Mouse (Mus musculus): ENCODE measurements around the gene Atp2a2. TPM values are rescaled to one million over a fixed set of nuclear protein-coding genes. Genes with fewer than 3 reads are reported as not detected.

Atp2a2 gene
- polyA plus RNA-seq, 1 experiment from 2014 or later: 43.5 TPM

DNA sequence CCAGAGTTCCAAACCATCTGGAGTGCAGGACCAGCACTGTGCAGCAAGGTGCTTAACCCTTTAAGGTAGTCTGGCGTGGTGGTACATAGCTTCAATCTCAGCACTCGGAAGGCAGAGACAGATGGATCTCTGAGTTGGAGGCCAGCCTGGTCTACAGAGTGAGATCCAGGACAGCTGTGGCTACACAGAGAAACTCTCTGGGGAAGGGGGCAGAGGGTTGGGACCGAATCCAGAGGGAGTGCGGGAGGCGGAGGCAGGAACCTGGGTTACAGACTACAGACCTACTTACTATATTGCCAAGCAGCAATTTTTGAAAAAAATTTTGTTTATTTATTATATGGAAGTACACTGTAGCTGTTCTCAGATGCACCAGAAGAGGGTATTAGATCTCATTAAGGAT lies 87.7 kb downstream of the Atp2a2 start:
- H3K27ac ChIP-seq (replicated peaks): no peak overlapping the region
- ATAC-seq (ENCODE audit: low read depth): no peak
- H3K4me2 ChIP-seq: no peak overlapping the region
- no peaks in the 10 kb centered on the region for H3K4me1 ChIP-seq (replicated peaks)
- WGBS: 92% methylated on average over 5 of the region's 5 CpGs
- H3K9ac ChIP-seq: no peak overlapping the region
- H3K4me3 ChIP-seq: no peak overlapping the region
- H3K36me3 ChIP-seq: peaks cover 13% of the 10 kb centered on the region
- no peaks in the 10 kb centered on the region for H3K9me3 ChIP-seq
- no peaks in the 10 kb centered on the region for H3K27me3 ChIP-seq

DNA sequence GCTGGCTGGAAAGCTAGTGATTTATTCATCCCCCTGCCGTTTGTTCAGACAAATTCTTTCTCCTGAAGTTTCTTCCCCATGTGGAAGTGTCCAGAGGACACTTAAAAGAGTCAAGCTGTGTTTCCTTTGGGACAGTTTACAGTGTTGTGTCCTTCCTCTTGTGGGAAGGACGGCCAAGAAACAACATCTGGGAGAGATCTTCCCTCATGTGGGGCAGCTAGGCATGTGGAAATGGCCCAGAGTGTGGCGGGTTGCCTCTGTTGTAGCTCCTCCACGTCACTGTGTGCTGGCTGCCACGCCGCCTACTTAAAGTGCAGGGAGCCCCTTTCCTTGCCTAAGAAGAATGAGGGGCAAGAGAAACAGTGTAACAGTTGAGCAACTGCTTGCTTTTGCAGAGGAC lies 89.2 kb downstream of the Atp2a2 start:
- Histone ChIP-seq H3K27me3 (no peaks in the 10 kb centered on the region), H3K4me1 (replicated peaks) (no peaks in the 10 kb centered on the region), H3K9me3 (no peaks in the 10 kb centered on the region), H3K27ac (replicated peaks) (no peak overlapping the region), H3K36me3 (peaks cover 16% of the 10 kb centered on the region), H3K9ac (no peak overlapping the region), H3K4me3 (no peak overlapping the region), H3K4me2 (no peak overlapping the region)
- no peak for ATAC-seq (ENCODE audit: low read depth)
- 58% methylated on average over 6 of the region's 6 CpGs for WGBS

DNA sequence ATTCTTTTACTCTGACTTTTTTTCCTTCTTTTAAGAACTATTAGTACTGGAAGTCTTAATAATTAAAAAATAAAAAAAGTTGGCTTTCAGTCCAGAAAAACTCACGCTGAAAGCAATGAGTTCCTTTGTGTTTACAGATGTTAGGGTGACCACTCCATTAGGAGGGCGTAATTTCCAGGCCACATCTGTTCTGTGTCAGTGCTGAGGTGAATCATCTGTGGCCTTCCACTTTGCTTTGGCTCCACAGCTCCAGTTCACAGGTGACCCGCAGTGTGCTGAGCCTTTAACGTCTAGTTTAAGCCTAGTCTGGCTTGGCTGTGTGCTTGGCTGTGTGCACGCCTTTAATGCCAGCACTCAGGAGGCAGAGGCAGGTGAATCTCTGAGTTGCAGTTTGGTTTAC lies 90.1 kb downstream of the Atp2a2 start:
- 87% methylated on average over 5 of the region's 5 CpGs for WGBS
- H3K36me3 ChIP-seq: peaks cover 26% of the 10 kb centered on the region

DNA sequence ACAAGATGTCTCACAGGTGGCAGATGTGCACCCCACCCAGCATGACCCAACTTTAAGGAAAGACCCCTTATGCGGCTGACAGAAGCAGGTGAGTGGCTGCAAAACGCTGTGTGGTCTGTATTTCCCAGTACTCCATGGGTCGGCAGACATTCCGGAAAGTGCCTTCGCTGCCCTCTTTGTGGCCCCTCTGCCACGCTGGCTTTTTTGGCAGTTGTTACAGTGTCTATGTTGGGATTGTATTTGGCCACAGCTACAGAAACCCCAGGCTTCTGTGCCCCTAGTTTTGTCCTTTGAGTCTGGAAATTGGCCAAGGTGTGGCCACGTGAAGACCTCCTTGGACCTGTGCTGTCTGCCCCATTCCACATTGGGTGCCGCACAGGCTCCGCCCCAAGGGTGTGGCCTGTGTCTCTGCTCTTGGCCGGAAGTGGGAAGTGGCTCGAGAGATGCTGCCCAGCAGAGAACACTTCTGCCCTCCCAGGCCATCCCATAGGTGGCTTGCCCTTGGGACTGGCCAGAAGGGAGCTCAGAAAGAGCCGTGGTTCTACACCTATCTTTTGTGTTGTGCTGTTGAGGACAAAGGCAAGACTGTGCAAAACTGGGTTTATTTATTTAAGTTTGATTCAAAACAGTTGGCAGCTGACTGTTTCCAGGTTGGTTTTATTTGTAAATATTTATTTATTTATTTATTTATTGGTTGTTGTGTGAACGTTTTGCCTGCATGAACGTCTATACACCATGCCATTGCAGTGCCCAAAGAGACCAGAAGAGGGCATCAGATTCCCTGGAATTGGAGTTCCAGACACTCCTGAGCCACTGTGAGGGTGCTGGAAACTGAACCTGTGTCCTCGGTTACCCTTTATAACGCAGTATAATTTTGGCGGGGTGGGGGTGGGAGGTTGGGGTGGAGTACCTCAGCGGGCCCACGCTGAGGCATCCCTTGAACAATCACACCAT lies 92.1 kb downstream of the Atp2a2 start:
- Histone ChIP-seq H3K27ac (replicated peaks) (no peak overlapping the region), H3K4me1 (replicated peaks) (no peaks in the 10 kb centered on the region), H3K4me3 (no peak overlapping the region), H3K9me3 (0 out of 2 replicates have a peak, but pooled peaks cover 4% of the 10 kb centered on the region), H3K27me3 (no peaks in the 10 kb centered on the region), H3K9ac (no peak overlapping the region), H3K4me2 (no peak overlapping the region), H3K36me3 (peaks cover 45% of the 10 kb centered on the region)
- 86% methylated on average over 19 of the region's 19 CpGs for WGBS
- ATAC-seq (ENCODE audit: low read depth): no peak

More for the DNA sequence above, 90.1 kb downstream of the Atp2a2 start:
- no peaks in the 10 kb centered on the region for H3K27me3 ChIP-seq
- no peak overlapping the region for H3K4me3 ChIP-seq
- no peak overlapping the region for H3K9ac ChIP-seq
- ATAC-seq (ENCODE audit: low read depth): no peak
- no peak overlapping the region for H3K4me2 ChIP-seq
- no peak overlapping the region for H3K27ac ChIP-seq (replicated peaks)
- no peaks in the 10 kb centered on the region for H3K4me1 ChIP-seq (replicated peaks)
- H3K9me3 ChIP-seq: no peaks in the 10 kb centered on the region

DNA sequence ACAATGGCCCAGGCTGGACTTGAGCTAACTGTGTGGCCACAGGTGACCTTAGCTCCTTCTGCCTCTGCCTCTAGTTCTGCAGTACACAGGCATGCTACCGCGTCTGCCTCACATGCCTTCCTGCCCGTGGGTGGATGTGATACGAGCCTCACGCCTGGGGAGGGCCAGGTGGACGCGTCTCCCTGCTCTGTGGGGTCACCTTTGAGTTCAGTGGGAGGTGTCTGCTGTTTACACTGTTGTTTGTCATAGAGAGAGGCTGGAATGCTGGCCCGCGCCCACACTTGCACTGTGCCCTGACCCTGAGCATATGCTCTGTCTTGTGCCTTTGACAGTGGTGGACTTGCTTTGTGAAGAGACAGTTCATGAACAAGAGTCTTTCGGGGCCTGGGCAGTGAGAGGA lies 96.5 kb downstream of the Atp2a2 start:
- WGBS: 96% methylated on average over 10 of the region's 10 CpGs
- Histone ChIP-seq H3K4me3 (no peak overlapping the region), H3K4me1 (replicated peaks) (no peaks in the 10 kb centered on the region), H3K9me3 (0 out of 2 replicates have a peak, but pooled peaks cover 4% of the 10 kb centered on the region), H3K27ac (replicated peaks) (no peak overlapping the region), H3K9ac (no peak overlapping the region), H3K4me2 (no peak overlapping the region), H3K36me3 (peaks cover 78% of the 10 kb centered on the region), H3K27me3 (no peaks in the 10 kb centered on the region)
- no peak for ATAC-seq (ENCODE audit: low read depth)

Other genes starting within 250 kb of the Atp2a2 start
- 4.1 and 4.8 TPM in 2 replicates for gene Tctn1, start 237.8 kb downstream of the Atp2a2 start, polyA plus RNA-seq (2015; fragmentation: Nextera tagmentation; extraction: Ambion mirVana)
- gene Pptc7, start 217.9 kb downstream of the Atp2a2 start, polyA plus RNA-seq (2015; fragmentation: Nextera tagmentation; extraction: Ambion mirVana): 8.5 and 8.6 TPM in 2 replicates
- gene Rad9b, start 148.0 kb downstream of the Atp2a2 start, polyA plus RNA-seq (2015; fragmentation: Nextera tagmentation; extraction: Ambion mirVana): 18.5 and 18.9 TPM in 2 replicates
- gene Vps29, start 147.9 kb downstream of the Atp2a2 start, polyA plus RNA-seq (2015; fragmentation: Nextera tagmentation; extraction: Ambion mirVana): 307 and 327 TPM in 2 replicates
- 46.9 and 53.6 TPM in 2 replicates for gene Gpn3, start 130.3 kb downstream of the Atp2a2 start, polyA plus RNA-seq (2015; fragmentation: Nextera tagmentation; extraction: Ambion mirVana)
- gene Fam216a, start 129.9 kb downstream of the Atp2a2 start, polyA plus RNA-seq (2015; fragmentation: Nextera tagmentation; extraction: Ambion mirVana): 135 and 142 TPM in 2 replicates
- gene Arpc3, start 110.3 kb downstream of the Atp2a2 start, polyA plus RNA-seq (2015; fragmentation: Nextera tagmentation; extraction: Ambion mirVana): 163 and 169 TPM in 2 replicates
- gene Anapc7, start 80.5 kb downstream of the Atp2a2 start, polyA plus RNA-seq (2015; fragmentation: Nextera tagmentation; extraction: Ambion mirVana): 47.8 and 49.2 TPM in 2 replicates
- gene Ift81, start 112.3 kb upstream of the Atp2a2 start, polyA plus RNA-seq (2015; fragmentation: Nextera tagmentation; extraction: Ambion mirVana): 54.0 and 57.8 TPM in 2 replicates
- 5.8 and 5.9 TPM in 2 replicates for gene P2rx7, start 141.7 kb upstream of the Atp2a2 start, polyA plus RNA-seq (2015; fragmentation: Nextera tagmentation; extraction: Ambion mirVana)
- 16.0 and 19.2 TPM in 2 replicates for gene P2rx4, start 205.3 kb upstream of the Atp2a2 start, polyA plus RNA-seq (2015; fragmentation: Nextera tagmentation; extraction: Ambion mirVana)